Comparison of ENCODE assay signal across 33 mouse cellular contexts in the genomic region with DNA sequence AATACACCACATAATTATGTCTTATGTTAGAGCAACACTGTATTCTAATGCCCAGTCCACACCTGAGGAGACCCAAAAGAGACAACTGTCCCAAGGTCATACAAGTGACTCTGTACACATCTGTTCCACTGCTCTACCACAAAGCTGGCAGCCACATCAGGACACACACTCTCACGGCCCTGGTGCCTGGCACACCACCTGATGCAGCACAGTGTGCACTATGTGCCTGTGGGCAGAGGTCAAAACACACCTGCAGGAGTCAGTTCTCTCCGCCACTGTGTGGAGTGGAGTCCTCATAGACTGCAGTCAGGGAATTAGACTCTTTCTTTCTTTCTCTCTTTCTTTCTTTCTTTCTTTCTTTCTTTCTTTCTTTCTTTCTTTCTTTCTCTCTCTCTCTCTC. TPM values are rescaled to one million over a fixed set of nuclear protein-coding genes. Genes with fewer than 3 reads are reported as not detected.
DNase-seq lines count a peak whose midpoint lies in the region; ATAC-seq and TF ChIP-seq lines count a peak whose summit lies in the region.
"Had no signal": no experiment of that assay in that cellular context is flagged by ENCODE, and none has a peak within 500 bp of the region (broad histone marks: within the 10 kb centered on the region; RNA-seq: fewer than 3 reads in every experiment).

No protein-coding gene starts in this region.

- H3K27me3 ChIP-seq in kidney, adult 2 months (replicated peaks; ENCODE audit: control insufficient read depth, insufficient read depth, low read length), result no peaks in the 10 kb centered on the region
- no peaks in the 10 kb centered on the region for H3K27me3 ChIP-seq in kidney, embryonic 15.5 days
- no peaks in the 10 kb centered on the region for H3K27me3 ChIP-seq in megakaryocyte, embryonic 14.5 days (replicated peaks)
- H3K27me3 ChIP-seq: CH12.LX; heart, embryonic 15.5 days; hindbrain, embryonic 12.5 days; limb, embryonic 15.5 days; midbrain, embryonic 13.5 days; neural tube, embryonic 15.5 days had no signal

- peaks cover 12% of the 10 kb centered on the region; the same call in 1 of the 2 replicates for H3K4me1 ChIP-seq in kidney, adult 2 months (ENCODE audit: control insufficient read depth, insufficient read depth, low read length)
- peaks cover under 1% of the 10 kb centered on the region; the same call in 1 of the 2 replicates for H3K4me1 ChIP-seq in kidney, embryonic 15.5 days
- peaks cover 90% of the 10 kb centered on the region for H3K4me1 ChIP-seq in megakaryocyte, embryonic 14.5 days
- H3K4me1 ChIP-seq: heart, embryonic 10.5 days; hindbrain, embryonic 12.5 days; limb, embryonic 10.5 days; limb, embryonic 15.5 days; midbrain, embryonic 13.5 days; neural tube, embryonic 15.5 days had no signal

- intact Hi-C loops in gastrocnemius, adult 2 months (cut with DNase I), result no loop called here
- intact Hi-C loops in left cerebral cortex, postnatal 4 days (cut with DNase I), result no loop called here

- no peak overlapping the region for H3K27ac ChIP-seq in gastrocnemius, adult 2 months
- H3K27ac ChIP-seq in kidney, adult 2 months (ENCODE audit: insufficient read depth, low read depth, low read length), result peak overlapping the region; percentile 50; the same call in 1 of the 2 replicates
- no peak overlapping the region for H3K27ac ChIP-seq in kidney, embryonic 15.5 days
- H3K27ac ChIP-seq: heart, embryonic 10.5 days; heart, embryonic 15.5 days; hindbrain, embryonic 12.5 days; hindbrain, postnatal 0 days; limb, embryonic 10.5 days; limb, embryonic 15.5 days; midbrain, embryonic 13.5 days; neural tube, embryonic 15.5 days had no signal

- H3K4me3 ChIP-seq in gastrocnemius, adult 2 months, result no peak overlapping the region
- H3K4me3 ChIP-seq in kidney, adult 2 months (ENCODE audit: insufficient read depth, low read depth, low read length), result no peak overlapping the region
- H3K4me3 ChIP-seq in kidney, embryonic 15.5 days (replicated peaks), result no peak overlapping the region
- H3K4me3 ChIP-seq in megakaryocyte, embryonic 14.5 days (replicated peaks), result peak overlapping the region; percentile 35
- H3K4me3 ChIP-seq: erythroblast, embryonic 14.5 days; heart, embryonic 10.5 days; heart, embryonic 15.5 days; hindbrain, embryonic 12.5 days; limb, embryonic 10.5 days; limb, embryonic 15.5 days; midbrain, embryonic 13.5 days; neural tube, embryonic 15.5 days had no signal

- H3K4me2 ChIP-seq in kidney, embryonic 15.5 days, result no peak overlapping the region
- H3K4me2 ChIP-seq: heart, embryonic 15.5 days; hindbrain, embryonic 12.5 days; limb, embryonic 15.5 days; midbrain, embryonic 13.5 days; neural tube, embryonic 15.5 days had no signal

- TF ChIP-seq POLR2A in kidney, adult 2 months (IDR thresholded peaks at IDR 0.05; ENCODE audit: low read depth, low read length), result no peak

- WGBS in kidney, adult 2 months, result 34% methylated on average over 2 of the region's 2 CpGs
- 81% methylated on average over 2 of the region's 2 CpGs for whole genome bisulfite sequencing in kidney, embryonic 15.5 days

- no peaks in the 10 kb centered on the region for H3K9me3 ChIP-seq in kidney, embryonic 15.5 days (replicated peaks)
- no peaks in the 10 kb centered on the region for H3K9me3 ChIP-seq in megakaryocyte, embryonic 14.5 days
- H3K9me3 ChIP-seq: heart, embryonic 10.5 days; heart, embryonic 15.5 days; hindbrain, embryonic 12.5 days; limb, embryonic 10.5 days; limb, embryonic 15.5 days; midbrain, embryonic 13.5 days; neural tube, embryonic 15.5 days had no signal

- H3K36me3 ChIP-seq in kidney, adult 2 months (ENCODE audit: control insufficient read depth, insufficient read depth, low read length), result no peaks in the 10 kb centered on the region
- H3K36me3 ChIP-seq in kidney, embryonic 15.5 days, result no peaks in the 10 kb centered on the region
- H3K36me3 ChIP-seq in megakaryocyte, embryonic 14.5 days (replicated peaks; ENCODE audit: low read length), result peaks cover 72% of the 10 kb centered on the region
- H3K36me3 ChIP-seq: heart, embryonic 10.5 days; heart, embryonic 15.5 days; hindbrain, embryonic 12.5 days; limb, embryonic 10.5 days; limb, embryonic 15.5 days; midbrain, embryonic 13.5 days; neural tube, embryonic 15.5 days had no signal

- DNase-seq in gastrocnemius, adult 2 months, result peak; percentile 17
- DNase-seq in gastrocnemius, postnatal 4 days (ENCODE audit: low spot score in 2 of 2), result no peak
- peak; percentile 84 for DNase-seq in kidney, adult 2 months
- no peak for DNase-seq in cerebellum, adult 11 months
- no peak for DNase-seq in left cerebral cortex, postnatal 4 days
- DNase-seq: adrenal gland, adult 2 months; adrenal gland, postnatal 36 days; cerebellum, adult 2 months; cerebellum, postnatal 14 days; gastrocnemius, postnatal 10 days; heart, postnatal 36 days; layer of hippocampus, postnatal 36 days; lung, postnatal 36 days; retina, postnatal 1 day; right cerebral cortex, postnatal 14 days; spleen, adult 18-20 months; thymus, postnatal 25 days had no signal

- TF ChIP-seq CTCF in gastrocnemius, adult 2 months (IDR thresholded peaks at IDR 0.05), result no peak
- 0 out of 2 replicates have a peak, but pooled peaks have one; percentile 4 for TF ChIP-seq CTCF in kidney, adult 2 months (conservative IDR thresholded peaks at IDR 0.05; ENCODE audit: insufficient read depth, insufficient read length, low read depth, low read length)

- no peak overlapping the region for H3K9ac ChIP-seq in kidney, embryonic 15.5 days
- H3K9ac ChIP-seq: heart, embryonic 15.5 days; hindbrain, embryonic 12.5 days; limb, embryonic 15.5 days; midbrain, embryonic 13.5 days; neural tube, embryonic 15.5 days had no signal

- no peak for ATAC-seq in kidney, embryonic 15.5 days (replicated peaks; ENCODE audit: low FRiP score)
- ATAC-seq in megakaryocyte, adult 5-6 weeks (ENCODE audit: poor library complexity, severe bottlenecking), result no peak
- ATAC-seq: activated CD4-positive, CD25-positive, alpha-beta regulatory T cell, adult 4 months; forebrain, embryonic 16.5 days; hindbrain, postnatal 0 days; midbrain, embryonic 13.5 days had no signal

RNA-seq across cellular contexts. Expression of a gene that starts 52.1 kb away (rescaled TPM):
- 10 to 100 TPM; 14.3 to 16.7 TPM for total RNA-seq in gastrocnemius, adult 2 months (2021)
- 10 to 100 TPM; 24.8 to 27.5 TPM for total RNA-seq in gastrocnemius, postnatal 4 days (2021)
- polyA plus RNA-seq in kidney, adult 2 months (2012; rRNA removed), result 45.2 and 50.0 TPM in 2 replicates
- 45.2 and 46.2 TPM in 2 replicates for polyA plus RNA-seq in kidney, embryonic 15.5 days (2015; fragmentation: Nextera tagmentation; extraction: Ambion mirVana)
- 7.1 and 8.7 TPM in 2 replicates for polyA plus RNA-seq in megakaryocyte, embryonic 14.5 days (2012; ENCODE audit: insufficient read depth, low replicate concordance)
- 22.3 and 25.5 TPM in 2 replicates for total RNA-seq in megakaryocyte, adult 5-6 weeks (2015)
- total RNA-seq in megakaryocyte, adult 5-6 weeks (2017), result 11.2 and 16.2 TPM in 2 replicates
- total RNA-seq in left cerebral cortex, postnatal 4 days (2021), result 100 to 1,000 TPM; 133 to 136 TPM

RNA-seq across cellular contexts. Expression of a gene that starts 56.5 kb away (rescaled TPM):
- total RNA-seq in gastrocnemius, adult 2 months (2021), result under 1 TPM in 1 of 2 experiments, not detected in 1; 0.11 TPM
- total RNA-seq in gastrocnemius, postnatal 4 days (2021), result under 1 TPM in 1 of 2 experiments, not detected in 1; 0.08 TPM
- 0.26 and 0.28 TPM in 2 replicates for polyA plus RNA-seq in kidney, adult 2 months (2012; rRNA removed)
- polyA plus RNA-seq in kidney, embryonic 15.5 days (2015; fragmentation: Nextera tagmentation; extraction: Ambion mirVana), result 0.66 and 0.90 TPM in 2 replicates
- 0.57 TPM in 1 of 2 replicates, not detected in the other for polyA plus RNA-seq in megakaryocyte, embryonic 14.5 days (2012; ENCODE audit: insufficient read depth, low replicate concordance)
- total RNA-seq in megakaryocyte, adult 5-6 weeks (2015), result 0.57 TPM in 1 of 2 replicates, not detected in the other
- 0.08 and 0.18 TPM in 2 replicates for total RNA-seq in megakaryocyte, adult 5-6 weeks (2017)
- 1 to 10 TPM; 1.5 TPM for total RNA-seq in left cerebral cortex, postnatal 4 days (2021)
- total RNA-seq: granulocyte monocyte progenitor cell, adult 5-6 weeks had no signal
- polyA plus RNA-seq: activated CD4-positive, CD25-positive, alpha-beta regulatory T cell, adult 4 months; adrenal gland, adult 2 months had no signal

RNA-seq across cellular contexts. Expression of a gene that starts 56.8 kb away (rescaled TPM):
- total RNA-seq in gastrocnemius, adult 2 months (2021), result 10 to 100 TPM; 14.3 to 15.8 TPM
- 10 to 100 TPM; 11.3 to 13.5 TPM for total RNA-seq in gastrocnemius, postnatal 4 days (2021)
- 17.0 and 18.7 TPM in 2 replicates for polyA plus RNA-seq in kidney, adult 2 months (2012; rRNA removed)
- 1.8 and 2.1 TPM in 2 replicates for polyA plus RNA-seq in kidney, embryonic 15.5 days (2015; fragmentation: Nextera tagmentation; extraction: Ambion mirVana)
- 37.5 and 60.1 TPM in 2 replicates for polyA plus RNA-seq in megakaryocyte, embryonic 14.5 days (2012; ENCODE audit: insufficient read depth, low replicate concordance)
- 12.0 and 14.0 TPM in 2 replicates for total RNA-seq in megakaryocyte, adult 5-6 weeks (2015)
- total RNA-seq in megakaryocyte, adult 5-6 weeks (2017), result 16.5 and 23.3 TPM in 2 replicates
- 10 to 100 TPM; 30.8 to 31.0 TPM for total RNA-seq in left cerebral cortex, postnatal 4 days (2021)

Comparison
In these comparisons a context has a peak if more than half of its experiments do, and no peak if none do; other contexts are left out.
1. DNase-seq: peak in gastrocnemius, adult 2 months (single experiment) and kidney, adult 2 months (single experiment); none in gastrocnemius, postnatal 4 days (0 of 2), cerebellum, adult 11 months (single experiment) and left cerebral cortex, postnatal 4 days (single experiment).
2. RNA of a gene that starts 52.1 kb away (total RNA-seq): 133 to 136 TPM in left cerebral cortex, postnatal 4 days; 24.8 to 27.5 TPM in gastrocnemius, postnatal 4 days, 11.2 to 25.5 TPM in megakaryocyte, adult 5-6 weeks and 14.3 to 16.7 TPM in gastrocnemius, adult 2 months; every median in the first group is over 4 times any median in the second.